Mouse (Mus musculus) stomach, postnatal 0 days (tissue): ENCODE data around the gene Olfr317.

Experiments used
- CTCF ChIP-seq: IDR thresholded peaks from 2 replicates; pipeline ENCODE4 v1.5.1; 2016; ENCODE audit warnings: antibody characterized with exemption, low read depth, mild to moderate bottlenecking, moderate library complexity
- EP300 ChIP-seq: optimal IDR thresholded peaks from 2 replicates; pipeline ENCODE3; 2016; ENCODE audit warnings: antibody characterized with exemption

GRCm38 (mm10) chr11:58709086-58709485, 29.9 kb downstream of the Olfr317 start:
- TF ChIP-seq CTCF, result no peak
- no peak for TF ChIP-seq EP300
